Mouse (Mus musculus) megakaryocyte, embryonic 14.5 days (primary cell): ENCODE data around the gene Snai3.

Experiments
- FLI1 ChIP-seq: IDR thresholded peaks from 2 replicates; pipeline ENCODE4 v1.6.1; 2012; ENCODE audit warnings: low read length, inconsistent platforms, mixed read lengths
- GATA1 ChIP-seq: IDR thresholded peaks from 3 replicates; pipeline ENCODE4 v1.6.1; 2012; ENCODE audit warnings: mixed read lengths, low read length, inconsistent platforms, borderline replicate concordance

DNA sequence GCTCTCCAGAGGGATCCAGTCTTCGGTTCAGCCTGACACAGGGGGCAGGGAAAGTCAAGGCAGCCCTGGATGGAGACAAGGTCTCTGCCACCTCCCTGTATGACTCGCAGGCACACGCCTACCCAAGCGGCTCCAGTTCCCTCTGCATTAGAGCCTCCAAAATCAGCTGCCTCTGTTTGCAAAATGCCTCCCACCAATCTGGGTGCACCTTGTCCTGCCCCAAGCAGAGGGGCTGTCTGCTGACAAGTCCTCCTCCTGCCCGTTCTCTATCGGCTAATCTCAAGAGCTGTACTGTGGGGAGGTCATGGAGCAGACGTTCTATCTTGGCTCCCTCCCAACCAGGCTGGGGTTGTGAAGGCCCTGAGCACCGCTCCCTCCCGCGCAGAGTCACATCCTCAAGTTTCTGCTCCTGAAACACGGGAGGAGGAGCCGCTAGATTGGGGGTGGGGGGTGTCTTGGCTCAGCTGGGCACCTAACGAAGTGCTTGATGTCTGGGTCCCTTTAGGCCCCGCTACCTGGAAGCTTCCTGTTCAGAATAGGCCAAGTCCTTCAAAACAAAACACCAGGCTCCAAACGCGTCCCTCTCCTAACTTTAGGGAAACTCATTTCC is 14.5 kb upstream of the Snai3 start:
- no peak for TF ChIP-seq GATA1
- TF ChIP-seq FLI1, result no peak
